Mouse (Mus musculus) heart, postnatal 36 days (tissue): Measurements from ENCODE around the gene Gm21812. TPM values are rescaled to one million over a fixed set of nuclear protein-coding genes. Genes with fewer than 3 reads are reported as not detected.
"Not testable (repeated sequence)": the region's sequence is repeated elsewhere in the genome, so short reads cannot be mapped to it uniquely, and the experiment has no call there.

Experiments
- DNase-seq, 2 experiments: peaks; one replicate each; pipeline ENCODE4 v3.0.0; 2021 to 2022
- intact Hi-C: fragments of 180-260 bp; cut with DNase I; formaldehyde crosslinking; loops from one replicate; pipeline ENCODE4 v1.15.1; 2025
- total RNA-seq, 2 experiments: library from RNA; stranded (reverse); gene quantifications; 2 replicates each; pipeline ENCODE4 v1.2.3; 2021

Gm21812 gene
- not detected for total RNA-seq

- intact Hi-C loops, DNase-seq: not testable (repeated sequence)
These were observed at the start of gene Gm21812 for GRCm38 (mm10) chrY:9347084-9347483. Gm21812 (minus strand) TSS chrY:9347184.

Other genes with a start within 250 kb of the Gm21812 start
- not detected for gene Gm21292, start 213.3 kb downstream of the Gm21812 start, total RNA-seq
- not detected for gene Gm21721, start 145.0 kb downstream of the Gm21812 start, total RNA-seq
- gene Gm21874, start 69.0 kb upstream of the Gm21812 start, total RNA-seq, result not detected